8 mouse cellular contexts compared by ENCODE assay signal in the genomic region with DNA sequence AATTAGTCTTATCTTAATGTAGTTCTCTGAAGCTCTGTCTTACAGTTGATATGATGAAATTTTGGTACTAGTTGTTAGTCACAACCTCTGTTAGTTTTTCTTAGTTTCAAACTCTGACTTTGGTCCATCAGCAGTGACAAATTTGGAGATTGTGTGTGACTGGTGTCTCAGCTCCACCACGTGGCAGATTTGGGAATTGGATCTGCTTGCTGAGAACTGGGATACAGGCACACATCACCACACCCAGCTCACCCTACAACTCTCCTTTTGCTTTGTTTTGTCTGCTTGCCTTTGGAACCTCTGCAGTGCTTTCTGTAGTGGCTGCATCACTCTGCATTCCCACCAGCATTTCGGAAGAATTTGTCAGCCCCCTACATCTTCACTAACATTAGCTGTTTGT. TPM values are rescaled to one million over a fixed set of nuclear protein-coding genes. Genes with fewer than 3 reads are reported as not detected.
A peak's percentile ranks its signal among the peaks of the same experiment; 100 is the strongest.
DNase-seq lines count a peak whose midpoint lies in the region; ATAC-seq lines count a peak whose summit lies in the region.

No protein-coding gene starts in this region.

- no peak overlapping the region for H3K4me2 ChIP-seq in kidney, embryonic 15.5 days
- no peak overlapping the region for H3K4me2 ChIP-seq in embryonic facial prominence, embryonic 14.5 days (ENCODE audit: low read depth, low read length)
- no peak overlapping the region for H3K4me2 ChIP-seq in limb, embryonic 11.5 days (ENCODE audit: low read depth, severe bottlenecking)

- ATAC-seq in kidney, embryonic 15.5 days (replicated peaks; ENCODE audit: low FRiP score): no peak
- ATAC-seq in embryonic facial prominence, embryonic 14.5 days (ENCODE audit: low read depth): no peak
- ATAC-seq in limb, embryonic 11.5 days (ENCODE audit: insufficient number of reproducible peaks, low FRiP score, low TSS enrichment, low read depth): no peak

- no peaks in the 10 kb centered on the region for H3K27me3 ChIP-seq in kidney, embryonic 15.5 days
- no peaks in the 10 kb centered on the region for H3K27me3 ChIP-seq in embryonic facial prominence, embryonic 14.5 days (replicated peaks; ENCODE audit: control insufficient read depth, insufficient read depth, low read length)
- no peaks in the 10 kb centered on the region for H3K27me3 ChIP-seq in limb, embryonic 11.5 days (ENCODE audit: control insufficient read depth, insufficient read depth, low read length)

- no peak overlapping the region for H3K27ac ChIP-seq in kidney, embryonic 15.5 days
- no peak overlapping the region for H3K27ac ChIP-seq in embryonic facial prominence, embryonic 14.5 days (replicated peaks; ENCODE audit: low read depth, low read length)
- no peak overlapping the region for H3K27ac ChIP-seq in limb, embryonic 11.5 days (replicated peaks; ENCODE audit: low read depth, low read length)

- H3K4me1 ChIP-seq in kidney, embryonic 15.5 days: no peaks in the 10 kb centered on the region
- H3K4me1 ChIP-seq in embryonic facial prominence, embryonic 14.5 days (ENCODE audit: control insufficient read depth, insufficient read depth, low read length): no peaks in the 10 kb centered on the region
- no peaks in the 10 kb centered on the region for H3K4me1 ChIP-seq in limb, embryonic 11.5 days (ENCODE audit: control insufficient read depth, insufficient read depth, low read length)

- no peaks in the 10 kb centered on the region for H3K9me3 ChIP-seq in kidney, embryonic 15.5 days (replicated peaks)
- no peaks in the 10 kb centered on the region for H3K9me3 ChIP-seq in embryonic facial prominence, embryonic 14.5 days (ENCODE audit: control insufficient read depth, low read length)
- H3K9me3 ChIP-seq in limb, embryonic 11.5 days (ENCODE audit: control insufficient read depth, low read length): no peaks in the 10 kb centered on the region

- H3K9ac ChIP-seq in kidney, embryonic 15.5 days: no peak overlapping the region
- H3K9ac ChIP-seq in embryonic facial prominence, embryonic 14.5 days (ENCODE audit: low read depth, low read length): no peak overlapping the region
- no peak overlapping the region for H3K9ac ChIP-seq in limb, embryonic 11.5 days (ENCODE audit: low read length)

- H3K36me3 ChIP-seq in kidney, embryonic 15.5 days: no peaks in the 10 kb centered on the region
- H3K36me3 ChIP-seq in embryonic facial prominence, embryonic 14.5 days (ENCODE audit: control insufficient read depth, insufficient read depth, low read length): no peaks in the 10 kb centered on the region
- H3K36me3 ChIP-seq in limb, embryonic 11.5 days (ENCODE audit: control insufficient read depth, insufficient read depth, low read length): no peaks in the 10 kb centered on the region

- peak; percentile 81 for DNase-seq in kidney, adult 18-20 months
- peak; percentile 74 to 84 for DNase-seq in adrenal gland, postnatal 36 days
- DNase-seq in embryonic facial prominence, embryonic 14.5 days (ENCODE audit: low spot score): peak; percentile 72
- peak; percentile 77 for DNase-seq in induced T-regulatory cell, adult 2 months (ENCODE audit: low read depth)
- peak; percentile 76 for DNase-seq in limb, embryonic 11.5 days (ENCODE audit: low spot score)
- DNase-seq in ovary, postnatal 14 days (ENCODE audit: low spot score): peak; percentile 66
- DNase-seq in thymus, postnatal 25 days: peak; percentile 64

- WGBS in kidney, embryonic 15.5 days: 30% methylated on average over 2 of the region's 2 CpGs
- 18% methylated on average over 2 of the region's 2 CpGs for WGBS in embryonic facial prominence, embryonic 14.5 days
- 26% methylated on average over 2 of the region's 2 CpGs for WGBS in limb, embryonic 11.5 days

- no peak overlapping the region for H3K4me3 ChIP-seq in kidney, embryonic 15.5 days (replicated peaks)
- H3K4me3 ChIP-seq in embryonic facial prominence, embryonic 14.5 days (ENCODE audit: low read depth, low read length): no peak overlapping the region
- H3K4me3 ChIP-seq in limb, embryonic 11.5 days (ENCODE audit: low read depth, low read length): no peak overlapping the region

RNA-seq across cellular contexts. Expression of gene Brms1l, which starts 5.0 kb away (rescaled TPM):
- polyA plus RNA-seq in kidney, embryonic 15.5 days (2015; fragmentation: Nextera tagmentation; extraction: Ambion mirVana): 38.0 and 38.5 TPM in 2 replicates
- 10 to 100 TPM; 38.8 to 43.4 TPM for total RNA-seq in adrenal gland, postnatal 36 days (2021)
- polyA plus RNA-seq in embryonic facial prominence, embryonic 14.5 days (2014; fragmentation: Nextera tagmentation; extraction: Ambion mirVana): 31.7 and 38.7 TPM in 2 replicates
- 39.7 and 42.5 TPM in 2 replicates for polyA plus RNA-seq in limb, embryonic 11.5 days (2014; fragmentation: Nextera tagmentation; extraction: Ambion mirVana)

RNA-seq across cellular contexts. Expression of gene Ralgapa1, which starts 10.1 kb away (rescaled TPM):
- polyA plus RNA-seq in kidney, embryonic 15.5 days (2015; fragmentation: Nextera tagmentation; extraction: Ambion mirVana): 13.2 and 14.0 TPM in 2 replicates
- 10 to 100 TPM; 74.2 to 80.3 TPM for total RNA-seq in adrenal gland, postnatal 36 days (2021)
- polyA plus RNA-seq in embryonic facial prominence, embryonic 14.5 days (2014; fragmentation: Nextera tagmentation; extraction: Ambion mirVana): 20.8 and 21.5 TPM in 2 replicates
- 15.5 and 15.7 TPM in 2 replicates for polyA plus RNA-seq in limb, embryonic 11.5 days (2014; fragmentation: Nextera tagmentation; extraction: Ambion mirVana)
